Mouse (Mus musculus) cerebellum, postnatal 10 days (tissue): ENCODE data around the gene Brms1.

Source experiments
- DNase-seq, 2 experiments: peaks; one replicate each; pipeline ENCODE4 v3.0.0; 2021; ENCODE audit warnings: mixed read lengths in 2 of 2

Gene Brms1

GRCm38 (mm10) chr19:5040862-5041523 lies at the start of gene Brms1:
Gene Brms1, plus strand, starts transcription at chr19:5041354.
- peak; percentile 95 to 96 for DNase-seq

GRCm38 (mm10) chr19:4992371-4992770 lies 48.8 kb upstream of the Brms1 start:
- no peak for DNase-seq

DNA sequence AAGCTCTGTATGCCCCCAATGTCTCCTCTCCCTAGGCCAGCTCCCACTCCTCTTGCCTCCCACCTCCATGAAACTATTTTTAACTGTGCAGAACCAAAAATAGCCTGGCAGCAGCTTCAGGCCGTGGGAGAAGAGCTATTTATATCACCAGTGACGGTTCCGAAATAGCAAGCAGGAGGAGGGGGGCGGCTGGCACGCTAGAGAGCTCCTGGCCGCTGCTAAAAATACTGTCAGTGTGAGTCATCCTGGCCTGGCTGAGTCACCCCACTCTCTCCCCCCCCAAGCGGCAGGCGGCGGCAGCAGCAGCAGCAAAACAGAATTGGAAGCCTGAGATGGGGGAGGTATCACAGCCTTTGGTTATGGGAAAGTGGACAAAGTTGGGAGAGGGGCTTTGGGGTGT lies 48.2 kb upstream of the Brms1 start:
- DNase-seq, result peak; percentile 91 to 93

DNA sequence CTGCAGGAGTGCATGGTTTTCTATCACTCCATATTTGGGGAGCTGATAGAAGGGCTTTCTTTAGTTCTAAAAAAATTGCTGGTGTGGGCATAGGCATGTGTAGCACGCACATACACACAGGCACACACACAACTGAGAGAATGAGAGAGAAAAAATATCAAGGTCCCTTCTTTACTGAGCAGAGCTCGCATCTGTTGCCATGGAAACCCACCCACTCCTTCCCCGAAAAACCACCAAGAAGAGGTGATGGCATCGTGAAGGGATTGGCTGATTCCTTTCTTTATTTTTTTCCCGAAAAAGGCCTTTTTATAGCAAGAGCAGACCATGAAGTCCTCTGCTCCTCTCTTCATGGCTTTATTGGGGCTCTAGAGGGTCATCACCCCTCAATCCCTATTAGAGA lies 47.1 kb upstream of the Brms1 start:
- DNase-seq, result no peak

DNA sequence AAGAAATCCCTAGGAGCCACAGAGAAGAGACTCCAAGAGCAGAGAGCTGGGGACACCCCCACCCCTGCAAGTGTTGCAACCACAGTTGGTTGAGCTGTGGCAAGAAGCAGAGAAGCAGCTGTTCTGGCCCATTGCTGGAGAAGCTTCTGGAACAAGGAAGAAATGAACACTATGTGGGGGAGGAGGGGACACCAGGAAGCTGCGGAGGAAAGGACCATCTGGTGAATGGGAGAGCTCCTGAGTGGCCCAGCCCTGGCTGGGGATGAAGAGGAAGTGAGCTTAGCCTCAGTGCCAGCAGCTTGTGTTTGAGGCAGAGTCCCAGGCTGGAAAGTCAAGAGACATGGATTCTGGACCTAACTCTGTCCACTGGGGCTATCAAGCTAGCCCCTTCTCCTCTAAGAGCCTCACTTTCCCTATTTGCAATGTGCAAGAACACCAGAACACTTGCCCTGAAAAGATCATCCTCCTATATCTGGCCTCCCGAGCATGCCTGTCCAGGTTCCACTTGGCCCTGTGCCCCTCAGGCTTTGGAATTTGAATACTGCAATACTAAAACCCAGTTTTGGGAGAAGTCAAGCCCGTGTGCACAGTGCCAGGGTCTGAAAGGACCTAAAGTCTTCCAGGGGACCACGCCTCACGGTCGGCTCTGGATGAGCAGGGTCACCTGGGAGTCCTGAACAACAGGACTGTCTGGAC lies 41.6 kb upstream of the Brms1 start:
- DNase-seq, result peak in 1 of 2 experiments; percentile 34

GRCm38 (mm10) chr19:5001666-5002406 lies 39.3 kb upstream of the Brms1 start:
- peak; percentile 90 to 91 for DNase-seq

GRCm38 (mm10) chr19:5003644-5004043 lies 37.5 kb upstream of the Brms1 start:
- peak; percentile 38 to 64 for DNase-seq

GRCm38 (mm10) chr19:5004925-5005324 lies 36.2 kb upstream of the Brms1 start:
- no peak for DNase-seq

GRCm38 (mm10) chr19:5013138-5013537 lies 28.0 kb upstream of the Brms1 start:
- DNase-seq, result no peak

- peak; percentile 51 to 70 for DNase-seq
These were observed 26.2 kb upstream of the Brms1 start for GRCm38 (mm10) chr19:5014961-5015398.

DNA sequence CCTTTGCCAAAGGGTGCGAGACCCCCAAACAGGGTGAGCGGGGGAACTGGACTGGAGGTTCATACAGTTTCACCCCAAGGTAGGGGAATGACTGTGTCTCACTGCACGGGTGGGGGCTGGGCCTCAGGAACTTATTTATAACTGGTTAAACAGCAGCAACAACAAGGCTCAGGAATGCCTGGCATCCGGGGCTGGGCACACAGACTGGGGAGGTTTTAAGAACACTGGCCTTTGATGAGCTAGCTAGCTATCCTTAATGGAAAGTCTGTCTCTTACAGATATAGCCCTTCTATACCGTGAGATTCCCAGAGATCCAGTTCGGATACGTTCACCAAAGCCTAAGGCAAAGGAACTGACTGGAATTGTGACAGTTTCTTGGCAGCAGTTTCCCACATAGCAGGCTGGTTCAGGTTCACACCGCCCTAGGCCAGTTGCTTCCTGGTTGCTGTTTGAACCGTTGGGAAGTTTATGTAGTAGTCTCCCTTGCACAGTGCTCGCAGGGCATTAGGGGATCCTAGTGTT lies 24.9 kb upstream of the Brms1 start:
- no peak for DNase-seq

DNA sequence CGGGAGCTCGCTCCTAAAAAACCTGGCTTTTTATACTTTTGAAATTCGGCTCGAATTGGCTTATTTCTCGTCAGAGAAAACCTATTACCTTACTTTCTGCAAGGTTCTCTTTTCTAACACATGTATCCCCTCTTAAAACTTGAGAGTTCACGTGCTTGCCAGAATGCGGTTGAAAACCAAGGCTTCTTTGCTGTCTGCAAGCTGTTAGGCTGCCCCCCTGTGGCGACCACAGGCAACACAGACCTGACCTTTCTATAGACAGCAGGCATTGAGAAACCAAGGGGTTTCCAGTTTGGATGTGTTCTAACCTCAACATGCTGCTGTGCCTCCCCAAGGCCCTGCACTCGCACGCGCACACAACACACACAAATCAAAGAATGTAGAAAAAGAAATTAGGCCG lies 24.4 kb upstream of the Brms1 start:
- peak; percentile 90 for DNase-seq

- DNase-seq, result no peak
These were observed 23.5 kb upstream of the Brms1 start for GRCm38 (mm10) chr19:5017611-5018010.

GRCm38 (mm10) chr19:5018191-5018590 lies 23.0 kb upstream of the Brms1 start:
- DNase-seq, result no peak

- DNase-seq, result peak; percentile 64 to 67
These were observed 19.7 kb upstream of the Brms1 start for GRCm38 (mm10) chr19:5021416-5021815.

GRCm38 (mm10) chr19:5023621-5024479 lies 17.3 kb upstream of the Brms1 start, which contains the start of gene Slc29a2:
Gene Slc29a2, plus strand, starts transcription at chr19:5023860.
- peak; percentile 94 to 96 for DNase-seq

- peak; percentile 60 to 72 for DNase-seq
These were observed 15.0 kb upstream of the Brms1 start for GRCm38 (mm10) chr19:5026111-5026510.

- DNase-seq, result no peak
These were observed 8.5 kb upstream of the Brms1 start for GRCm38 (mm10) chr19:5032686-5033085.

GRCm38 (mm10) chr19:5036577-5036976 lies 4.6 kb upstream of the Brms1 start:
- DNase-seq, result no peak

- peak; percentile 91 for DNase-seq
These were observed 3.2 kb upstream of the Brms1 start for GRCm38 (mm10) chr19:5037678-5038571.

GRCm38 (mm10) chr19:5038709-5039156 lies 2.4 kb upstream of the Brms1 start, which contains the start of the genes B4gat1 and AC124502.3:
Gene B4gat1, plus strand, starts transcription at chr19:5038826.
Gene AC124502.3, plus strand, starts transcription at chr19:5038891.
- peak; percentile 96 to 98 for DNase-seq
